Mouse (Mus musculus): ENCODE measurements around the gene Sh2d1b1. TPM values are rescaled to one million over a fixed set of nuclear protein-coding genes. Genes with fewer than 3 reads are reported as not detected.
A peak's percentile ranks its signal among the peaks of the same experiment; 100 is the strongest.
"Not testable (repeated sequence)": the region's sequence is repeated elsewhere in the genome, so short reads cannot be mapped to it uniquely, and the experiment has no call there.

The Sh2d1b1 gene
- total RNA-seq (2021), result not detected
- long read RNA-seq, experiment 1, result 0 reads
- long read RNA-seq, experiment 2, result 0 reads

- DNase-seq (ENCODE audit: low spot score), result no peak
These were observed at the start of gene Sh2d1b1 for GRCm38 (mm10) chr1:170277016-170277415. Gene Sh2d1b1, plus strand, starts transcription at chr1:170277320.

GRCm38 (mm10) chr1:170232688-170233087, 44.4 kb upstream of the Sh2d1b1 start, which contains the start of gene Sh2d1b2:
Gene Sh2d1b2, plus strand, starts transcription at chr1:170232749.
- not testable (repeated sequence) for DNase-seq (ENCODE audit: low spot score)

- DNase-seq (ENCODE audit: low spot score), result no peak
These were observed 32.1 kb upstream of the Sh2d1b1 start for GRCm38 (mm10) chr1:170245016-170245415.

- no peak for DNase-seq (ENCODE audit: low spot score)
These were observed 22.1 kb upstream of the Sh2d1b1 start for GRCm38 (mm10) chr1:170254893-170255559.

GRCm38 (mm10) chr1:170255560-170255910, 21.6 kb upstream of the Sh2d1b1 start:
- DNase-seq (ENCODE audit: low spot score), result peak; percentile 78

GRCm38 (mm10) chr1:170270281-170270680, 6.8 kb upstream of the Sh2d1b1 start:
- DNase-seq (ENCODE audit: low spot score), result no peak

GRCm38 (mm10) chr1:170270696-170271095, 6.4 kb upstream of the Sh2d1b1 start:
- no peak for DNase-seq (ENCODE audit: low spot score)

GRCm38 (mm10) chr1:170273252-170273651, 3.9 kb upstream of the Sh2d1b1 start:
- no peak for DNase-seq (ENCODE audit: low spot score)

GRCm38 (mm10) chr1:170282415-170283129, 5.5 kb downstream of the Sh2d1b1 start:
- no peak for DNase-seq (ENCODE audit: low spot score)

- peak; percentile 33 for DNase-seq (ENCODE audit: low spot score)
These were observed 15.3 kb downstream of the Sh2d1b1 start for GRCm38 (mm10) chr1:170292239-170292951.

- no peak for DNase-seq (ENCODE audit: low spot score)
These were observed 16.1 kb downstream of the Sh2d1b1 start for GRCm38 (mm10) chr1:170293257-170293656.

- DNase-seq (ENCODE audit: low spot score), result no peak
These were observed 17.9 kb downstream of the Sh2d1b1 start for GRCm38 (mm10) chr1:170294786-170295570.

- DNase-seq (ENCODE audit: low spot score), result no peak
These were observed 22.4 kb downstream of the Sh2d1b1 start for GRCm38 (mm10) chr1:170299496-170299895.

GRCm38 (mm10) chr1:170301686-170302085, 24.6 kb downstream of the Sh2d1b1 start:
- no peak for DNase-seq (ENCODE audit: low spot score)

GRCm38 (mm10) chr1:170302456-170302855, 25.3 kb downstream of the Sh2d1b1 start:
- no peak for DNase-seq (ENCODE audit: low spot score)

GRCm38 (mm10) chr1:170303103-170303502, 26.0 kb downstream of the Sh2d1b1 start:
- no peak for DNase-seq (ENCODE audit: low spot score)

GRCm38 (mm10) chr1:170305002-170305401, 27.9 kb downstream of the Sh2d1b1 start:
- no peak for DNase-seq (ENCODE audit: low spot score)

- no peak for DNase-seq (ENCODE audit: low spot score)
These were observed 29.1 kb downstream of the Sh2d1b1 start, which contains the start of gene Gm7694 for GRCm38 (mm10) chr1:170306232-170306631. Gene Gm7694, minus strand, starts transcription at chr1:170306332.

GRCm38 (mm10) chr1:170308503-170308902, 31.4 kb downstream of the Sh2d1b1 start, which contains the start of gene Spata46:
Gene Spata46, plus strand, starts transcription at chr1:170308803.
- DNase-seq (ENCODE audit: low spot score), result no peak

- no peak for DNase-seq (ENCODE audit: low spot score)
These were observed 34.3 kb downstream of the Sh2d1b1 start for GRCm38 (mm10) chr1:170311431-170311830.

GRCm38 (mm10) chr1:170322046-170322445, 44.9 kb downstream of the Sh2d1b1 start:
- no peak for DNase-seq (ENCODE audit: low spot score)
